Mouse (Mus musculus): ENCODE data around the gene Methig1.
"Not testable (repeated sequence)": the region's sequence is repeated elsewhere in the genome, so short reads cannot be mapped to it uniquely, and the experiment has no call there.

The Methig1 gene

GRCm38 (mm10) chr15:100352711-100353250 is at the start of gene Methig1, which contains the start of gene Mettl7a2:
TSS of gene Methig1 (plus strand) at chr15:100353149.
TSS of gene Mettl7a2 (plus strand) at chr15:100353200.
- no peak for DNase-seq

DNA sequence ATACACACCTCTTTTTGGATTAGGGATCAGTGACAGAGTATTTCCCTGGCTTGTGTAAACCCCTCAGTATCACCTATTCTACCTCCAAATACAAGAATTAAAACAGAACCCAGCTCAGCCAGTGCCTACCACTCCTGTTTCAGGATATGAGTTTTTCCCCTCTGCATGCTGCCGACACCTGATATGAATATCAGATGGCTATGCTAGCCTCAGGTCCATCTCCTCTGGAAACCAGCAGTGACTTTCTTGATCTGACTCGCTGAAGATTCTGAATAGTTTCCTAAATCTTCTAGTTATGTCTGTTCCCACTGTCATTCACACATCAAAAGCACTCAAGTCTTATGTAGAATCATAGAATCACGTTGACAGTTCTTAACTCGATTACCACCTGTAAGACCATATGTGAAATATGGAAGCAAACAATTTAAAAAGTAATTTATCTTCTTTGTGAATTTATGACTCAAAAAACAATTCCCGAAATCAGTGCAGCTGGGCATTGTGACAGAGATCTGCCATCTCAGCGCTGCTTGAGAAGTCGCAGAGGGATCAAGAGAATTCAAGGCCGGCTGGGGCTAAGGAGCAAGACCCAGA is 49.4 kb upstream of the Methig1 start:
- DNase-seq: no peak

DNA sequence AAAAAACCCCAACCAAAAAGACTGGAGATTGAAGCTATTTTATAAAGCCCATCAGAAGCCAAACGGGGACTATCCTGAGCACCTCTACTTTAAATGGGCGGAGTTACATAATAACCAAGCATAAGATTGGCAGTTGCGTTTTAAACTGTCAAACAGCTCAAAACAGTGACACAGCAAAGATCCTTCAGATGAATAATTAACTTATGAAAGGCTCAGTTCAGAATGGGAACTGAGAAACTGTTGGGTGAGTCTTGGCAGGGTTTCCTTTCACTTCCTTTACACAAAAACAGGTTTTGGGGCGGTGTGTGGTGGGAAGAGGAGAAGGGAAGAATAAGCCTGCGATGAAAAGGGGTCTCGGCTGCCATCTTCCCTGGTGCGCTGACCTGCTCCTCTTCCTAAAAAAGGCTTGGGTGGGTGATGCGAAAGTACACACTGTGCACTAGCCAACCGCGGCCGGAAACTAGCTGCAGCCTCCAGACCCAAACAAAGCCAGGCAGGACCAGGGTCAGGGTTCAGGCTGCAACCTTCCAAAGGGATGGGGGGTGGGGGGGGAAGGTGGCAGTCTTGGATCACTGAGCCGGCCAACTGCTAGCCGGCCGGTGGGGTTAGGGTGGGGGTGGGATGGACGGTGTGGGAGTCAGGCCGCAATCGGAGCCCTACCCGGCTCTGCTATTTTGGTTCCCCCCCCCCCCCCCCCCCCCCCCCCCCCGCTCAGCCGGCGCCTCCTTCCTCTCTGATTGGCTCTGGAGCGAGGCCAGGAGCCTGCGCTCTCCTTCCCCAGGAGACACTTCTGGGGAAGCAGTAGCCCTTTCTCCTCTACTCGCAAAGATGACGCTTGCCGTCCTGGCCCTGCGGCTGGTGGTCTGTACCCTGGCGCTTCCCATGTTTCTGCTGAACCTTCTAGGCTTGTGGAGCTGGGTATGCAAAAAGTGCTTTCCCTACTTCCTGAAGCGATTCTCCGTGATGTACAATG is 48.6 kb upstream of the Methig1 start, which contains the start of gene Mettl7a1:
TSS of gene Mettl7a1 (plus strand) at position 122 of the 973 bp plus-strand sequence.
- peak; percentile 88 for DNase-seq

GRCm38 (mm10) chr15:100306201-100306600 is 46.7 kb upstream of the Methig1 start:
- DNase-seq: no peak

DNA sequence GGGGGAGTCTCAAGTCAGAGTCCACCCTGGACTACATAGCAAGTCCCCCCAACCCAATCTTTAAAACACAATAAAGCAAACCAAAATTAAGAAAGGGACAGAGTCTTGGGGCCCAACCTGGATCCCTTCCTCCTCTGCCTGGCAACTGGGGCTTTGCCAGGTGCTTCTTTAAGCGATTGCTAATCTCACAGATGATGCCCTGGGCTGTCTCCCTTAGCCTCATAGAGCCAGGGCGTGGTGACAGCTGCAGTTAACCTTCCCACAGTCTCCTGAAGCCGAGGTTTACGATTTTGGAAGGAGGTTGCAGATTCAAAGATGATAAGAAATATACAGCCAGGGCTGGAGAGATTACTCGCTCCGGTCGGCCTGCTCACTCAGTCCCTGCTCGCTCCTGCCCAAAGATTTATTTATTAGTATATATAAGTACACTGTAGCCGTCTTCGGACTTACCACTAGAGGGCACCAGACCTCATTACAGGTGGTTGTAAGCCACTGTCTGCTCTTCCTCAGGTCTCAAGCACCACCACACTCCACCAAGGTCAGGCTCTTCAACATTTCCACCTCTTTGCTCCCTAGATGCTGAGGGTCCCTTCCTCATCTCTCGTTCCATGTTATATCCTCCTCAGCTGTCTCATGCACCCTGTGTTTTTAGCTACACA is 45.4 kb upstream of the Methig1 start:
- DNase-seq: not testable (repeated sequence)

GRCm38 (mm10) chr15:100312346-100312745 is 40.6 kb upstream of the Methig1 start:
- DNase-seq: no peak

- DNase-seq: no peak
Observed at GRCm38 (mm10) chr15:100314448-100315145, 38.4 kb upstream of the Methig1 start.

GRCm38 (mm10) chr15:100318014-100318671 is 34.8 kb upstream of the Methig1 start:
- not testable (repeated sequence) for DNase-seq

- no peak for DNase-seq
Observed at GRCm38 (mm10) chr15:100319884-100320283, 33.1 kb upstream of the Methig1 start.

DNA sequence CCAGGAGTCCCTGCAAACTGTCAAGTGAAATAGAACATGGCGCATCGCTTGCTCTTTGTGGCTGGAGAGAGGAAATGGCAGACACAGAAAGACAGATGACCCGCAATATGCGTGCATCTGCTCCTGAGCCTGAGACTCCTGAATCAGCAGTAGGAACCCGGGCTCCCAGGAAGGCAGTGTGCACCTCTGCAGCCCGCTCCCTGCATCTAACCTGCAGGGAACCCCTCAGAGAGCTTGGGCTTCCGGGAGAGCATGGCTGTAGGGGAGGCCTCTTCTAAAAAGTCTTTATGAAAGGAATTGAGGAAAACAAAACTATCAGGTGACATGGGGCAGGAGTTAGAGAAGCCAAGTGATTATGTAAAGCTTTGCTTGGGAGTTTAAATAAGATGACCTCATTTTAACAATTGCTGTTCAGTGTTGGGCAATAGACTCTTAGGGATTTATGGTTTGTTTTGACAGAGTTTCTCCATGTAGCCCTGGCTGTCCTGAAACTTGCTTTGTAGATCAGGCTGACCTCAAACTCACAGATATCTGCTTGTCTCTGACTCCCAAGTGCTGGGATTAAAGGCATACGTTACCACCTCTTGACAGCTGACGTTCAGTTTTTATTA is 32.5 kb upstream of the Methig1 start:
- no peak for DNase-seq

GRCm38 (mm10) chr15:100321134-100321533 is 31.8 kb upstream of the Methig1 start:
- no peak for DNase-seq

GRCm38 (mm10) chr15:100324021-100324591 is 28.8 kb upstream of the Methig1 start:
- DNase-seq: peak; percentile 47

GRCm38 (mm10) chr15:100325235-100325634 is 27.7 kb upstream of the Methig1 start:
- DNase-seq: no peak

GRCm38 (mm10) chr15:100328089-100328488 is 24.9 kb upstream of the Methig1 start:
- DNase-seq: not testable (repeated sequence)

GRCm38 (mm10) chr15:100329336-100329735 is 23.6 kb upstream of the Methig1 start:
- DNase-seq: not testable (repeated sequence)

- DNase-seq: no peak
Observed at GRCm38 (mm10) chr15:100330739-100331138, 22.2 kb upstream of the Methig1 start.

DNA sequence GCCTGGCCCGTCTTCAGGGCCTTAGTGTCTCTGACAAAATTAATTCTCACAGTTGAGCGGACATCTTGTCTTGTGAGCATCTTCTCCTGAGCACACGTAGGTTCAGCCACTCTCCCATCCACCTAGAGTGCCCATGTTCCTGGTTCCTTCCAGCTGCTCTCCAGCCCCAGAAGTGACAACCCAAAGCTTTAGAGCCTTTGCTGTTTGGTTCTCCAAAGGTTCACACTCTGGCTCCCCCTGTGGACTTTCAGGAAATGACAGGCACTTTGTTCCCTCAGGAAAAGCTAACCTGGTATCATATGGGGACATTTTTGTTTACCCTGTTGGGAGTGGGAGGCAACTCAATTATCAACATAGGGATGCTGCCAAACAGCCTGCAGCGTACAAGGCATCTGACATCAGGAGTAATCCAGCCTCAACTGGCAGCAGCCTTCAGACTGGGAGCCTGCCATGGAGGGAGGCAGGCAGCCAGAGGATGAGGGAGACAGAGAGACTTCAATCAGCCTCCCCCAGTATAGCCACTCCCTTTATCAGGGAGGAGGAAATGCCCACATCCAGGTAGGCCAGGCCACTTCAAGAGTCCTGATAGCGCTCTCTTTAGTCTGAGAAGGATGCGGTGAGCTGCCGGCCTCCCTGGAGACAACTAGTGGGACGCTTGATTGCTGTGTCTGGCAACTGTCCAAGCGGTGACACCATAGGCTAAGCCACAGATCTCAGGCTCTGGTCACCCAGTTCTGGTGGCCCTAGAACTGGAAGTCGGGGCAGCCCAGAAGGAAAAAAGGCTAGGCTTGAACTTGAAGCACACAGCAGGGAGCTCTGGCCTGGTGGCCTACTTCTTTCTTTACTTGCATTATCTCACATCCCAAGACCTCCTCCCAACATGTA is 20.6 kb upstream of the Methig1 start:
- DNase-seq: not testable (repeated sequence)

DNA sequence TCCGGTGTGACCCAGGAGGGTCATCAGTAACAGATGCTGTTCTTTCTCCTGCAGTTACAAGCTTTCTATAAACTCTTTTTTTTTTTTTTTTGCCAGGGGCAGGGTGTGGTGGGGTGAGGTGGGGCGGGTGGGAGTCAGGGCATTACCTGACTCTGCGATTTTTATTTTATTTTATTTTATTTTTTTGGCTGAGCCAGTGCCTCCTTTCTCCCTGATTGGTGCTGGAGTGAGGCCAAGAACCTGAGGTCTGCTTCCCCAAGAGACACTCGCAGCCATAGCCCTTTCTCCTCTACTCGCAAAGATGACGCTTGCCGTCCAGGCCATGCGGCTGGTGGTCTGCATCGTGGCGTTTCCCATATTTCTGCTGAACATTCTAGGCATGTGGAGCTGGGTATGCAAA is 18.3 kb upstream of the Methig1 start, which contains the start of gene Mettl7a3:
TSS of gene Mettl7a3 (plus strand) at position 301 of the 400 bp plus-strand sequence.
- no peak for DNase-seq

DNA sequence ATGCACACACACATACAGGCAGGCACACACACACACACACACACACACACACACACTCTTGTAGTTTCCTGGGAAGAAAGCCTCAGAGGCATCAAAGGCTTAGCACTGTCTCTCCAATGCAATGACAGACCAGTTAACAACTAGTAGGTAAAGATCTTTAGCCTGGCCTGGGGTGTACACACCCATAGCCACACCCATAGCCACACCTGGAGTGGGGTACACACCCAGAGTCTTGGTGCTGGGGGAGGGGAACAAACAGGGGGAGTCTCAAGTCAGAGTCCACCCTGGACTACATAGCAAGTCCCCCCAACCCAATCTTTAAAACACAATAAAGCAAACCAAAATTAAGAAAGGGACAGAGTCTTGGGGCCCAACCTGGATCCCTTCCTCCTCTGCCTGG is 15.6 kb upstream of the Methig1 start:
- not testable (repeated sequence) for DNase-seq

GRCm38 (mm10) chr15:100337847-100338246 is 15.1 kb upstream of the Methig1 start:
- peak; percentile 49 for DNase-seq
